Mouse (Mus musculus) embryonic facial prominence, embryonic 12.5 days (tissue): ENCODE data around the gene Chfr. TPM values are rescaled to one million over a fixed set of nuclear protein-coding genes. Genes with fewer than 3 reads are reported as not detected.
"Not testable (repeated sequence)": the region's sequence is repeated elsewhere in the genome, so short reads cannot be mapped to it uniquely, and the experiment has no call there.

Experiments used
- ATAC-seq: fragments of 200-750 bp; cut with Nextera tagmentation; 2 replicates; pipeline ENCODE4 v1.8.0; 2017; ENCODE audit not compliant: insufficient number of reproducible peaks, insufficient read depth, low FRiP score, low TSS enrichment
- H3K27ac ChIP-seq: fragments of 300-500 bp; sonication (generic); 2 replicates; pipeline ENCODE4 v1.5.1; 2016; ENCODE audit warnings: mild to moderate bottlenecking
- H3K27me3 ChIP-seq: fragments of 300-500 bp; sonication (generic); 2 replicates; pipeline ENCODE4 v1.6.1; 2016; ENCODE audit warnings: mild to moderate bottlenecking, moderate library complexity
- H3K36me3 ChIP-seq: fragments of 300-500 bp; sonication (generic); 2 replicates; pipeline ENCODE4 v1.6.1; 2016; ENCODE audit warnings: mild to moderate bottlenecking
- H3K4me1 ChIP-seq: fragments of 300-500 bp; sonication (generic); 2 replicates; pipeline ENCODE4 v1.6.1; 2016
- H3K4me2 ChIP-seq: fragments of 300-500 bp; sonication (generic); replicated peaks from 2 replicates; pipeline ENCODE4 v1.6.1; 2016; ENCODE audit warnings: mild to moderate bottlenecking, moderate library complexity
- H3K4me3 ChIP-seq: fragments of 300-500 bp; sonication (generic); 2 replicates; pipeline ENCODE4 v1.5.1; 2016; ENCODE audit warnings: mild to moderate bottlenecking
- H3K9ac ChIP-seq: fragments of 300-500 bp; sonication (generic); 2 replicates; pipeline ENCODE4 v1.6.1; 2016; ENCODE audit warnings: mild to moderate bottlenecking, moderate library complexity
- H3K9me3 ChIP-seq: fragments of 300-500 bp; sonication (generic); 2 replicates; pipeline ENCODE4 v1.6.1; 2016; ENCODE audit warnings: mild to moderate bottlenecking, moderate library complexity
- WGBS: fragments of 180-500 bp; shearing (Covaris S2); methylation state at CpG from one replicate; pipeline ENCODE4 v1.1.7; 2016; 5-methylcytosine and 5-hydroxymethylcytosine counted together
- polyA plus RNA-seq: library from polyadenylated mRNA; unstranded; fragments of >200 nt; fragmentation: Nextera tagmentation; extraction: Ambion mirVana; gene quantifications from 2 replicates; pipeline ENCODE4 v1.2.1, GENCODE M21; 2016

Gene Chfr
- polyA plus RNA-seq, 1 experiment from 2014 or later, result 39.5 TPM

DNA sequence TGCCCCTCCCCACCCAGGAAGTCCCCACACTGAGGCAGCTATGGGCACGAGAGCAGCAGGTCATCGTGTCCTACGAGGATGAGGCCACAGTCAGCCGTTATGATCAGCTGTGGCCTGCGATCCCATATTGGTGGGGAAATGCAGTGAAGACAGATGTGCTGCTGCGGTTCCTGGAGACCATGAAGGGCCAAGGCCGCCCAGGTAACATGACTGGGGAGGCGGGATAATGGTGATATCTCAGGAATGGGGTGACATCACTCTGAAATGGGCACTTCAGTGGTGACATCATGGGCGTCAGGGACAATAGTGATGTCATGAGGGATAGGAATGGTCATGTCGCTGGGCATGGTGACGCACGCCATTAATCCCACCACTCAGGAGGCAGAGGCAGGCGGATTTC lies 33.2 kb upstream of the Chfr start:
- ATAC-seq, result no peak
- H3K27me3 ChIP-seq, result 0 out of 2 replicates have a peak, but pooled peaks cover 4% of the 10 kb centered on the region
- no peak overlapping the region for H3K27ac ChIP-seq
- peaks cover 39% of the 10 kb centered on the region for H3K36me3 ChIP-seq
- H3K4me3 ChIP-seq, result no peak overlapping the region; the same call in 1 of the 2 replicates
- no peaks in the 10 kb centered on the region for H3K9me3 ChIP-seq
- H3K4me1 ChIP-seq, result peaks cover 33% of the 10 kb centered on the region
- no peak overlapping the region for H3K9ac ChIP-seq
- peak overlapping the region; percentile 72; the same call in 1 of the 2 replicates for H3K4me2 ChIP-seq
- WGBS, result 92% methylated on average over 13 of the region's 13 CpGs

DNA sequence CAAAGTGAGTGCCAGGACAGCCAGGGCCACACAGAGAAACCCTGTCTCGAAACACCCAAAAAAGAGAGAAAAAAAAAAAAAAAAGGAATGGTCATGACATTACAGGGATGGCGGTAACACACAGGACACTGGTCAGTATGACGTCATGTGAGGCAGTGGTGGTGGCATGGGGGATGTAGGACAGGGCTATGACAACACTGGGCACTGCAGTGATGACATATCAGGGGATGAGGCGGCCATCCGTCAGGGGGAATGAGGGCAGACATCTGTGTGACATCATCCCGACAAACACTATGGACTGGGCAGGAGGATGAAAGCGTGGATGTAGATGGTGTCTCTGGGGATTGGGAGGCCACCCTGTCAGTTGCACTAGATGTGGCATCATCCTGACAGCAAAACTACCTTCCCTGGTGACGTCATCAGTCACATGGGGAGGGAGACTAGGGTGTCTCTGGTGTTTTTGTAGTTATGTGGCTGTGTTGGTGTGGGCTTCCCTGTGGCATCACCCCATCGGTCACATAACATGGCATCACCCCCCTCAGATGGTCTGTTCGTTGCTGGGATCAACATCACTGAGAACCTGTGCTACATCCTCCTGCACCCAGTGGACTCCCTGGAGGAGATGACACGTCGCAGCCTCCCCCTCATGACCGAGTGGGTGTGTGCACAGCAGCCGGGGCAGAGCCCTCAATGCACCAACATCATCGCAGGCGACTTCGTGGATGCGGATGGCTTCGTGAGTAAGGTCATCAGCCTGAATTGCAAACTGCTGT lies 32.6 kb upstream of the Chfr start:
- Histone ChIP-seq H3K4me1 (peaks cover 33% of the 10 kb centered on the region), H3K4me2 (no peak overlapping the region), H3K4me3 (no peak overlapping the region), H3K9ac (no peak overlapping the region), H3K9me3 (no peaks in the 10 kb centered on the region), H3K27ac (no peak overlapping the region), H3K27me3 (0 out of 2 replicates have a peak, but pooled peaks cover 4% of the 10 kb centered on the region), H3K36me3 (peaks cover 39% of the 10 kb centered on the region)
- ATAC-seq, result no peak
- WGBS, result 97% methylated on average over 19 of the region's 19 CpGs

DNA sequence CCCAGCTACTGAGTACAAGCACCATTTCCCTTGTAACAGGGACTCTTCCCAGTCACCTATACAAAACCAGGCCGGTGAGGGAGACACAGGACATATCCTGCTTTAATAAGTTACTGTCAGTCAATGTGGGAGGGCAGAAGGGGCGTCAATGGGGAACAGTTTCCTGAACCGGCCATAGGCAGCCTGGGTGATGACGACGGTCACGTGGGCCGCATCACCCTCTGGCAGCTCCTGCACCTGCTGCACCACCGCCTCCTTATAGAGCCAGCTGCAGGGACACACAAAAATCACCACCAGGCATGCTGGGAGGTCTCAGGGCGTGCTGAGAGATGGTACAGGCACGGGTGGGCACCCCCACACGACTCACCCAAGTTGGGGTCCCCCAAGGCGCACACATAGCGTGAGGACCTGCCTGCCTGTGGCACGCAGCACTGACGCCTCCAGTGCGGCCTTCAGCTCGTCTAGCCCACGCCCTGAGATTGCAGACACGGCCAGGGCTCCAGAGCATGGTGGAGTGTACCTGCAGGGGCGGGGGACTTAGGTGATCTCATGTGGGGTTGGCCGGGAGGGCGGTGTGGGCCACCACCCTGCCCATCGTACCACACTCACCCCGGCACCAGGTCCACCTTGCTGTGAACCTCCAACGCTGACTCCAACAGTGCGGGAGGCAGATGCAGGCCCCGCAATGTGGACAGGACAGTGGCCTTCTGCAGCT lies 31.6 kb upstream of the Chfr start:
- Histone ChIP-seq H3K9ac (no peak overlapping the region), H3K4me3 (no peak overlapping the region), H3K4me1 (peaks cover 33% of the 10 kb centered on the region), H3K27me3 (0 out of 2 replicates have a peak, but pooled peaks cover 4% of the 10 kb centered on the region), H3K4me2 (no peak overlapping the region), H3K36me3 (peaks cover 39% of the 10 kb centered on the region), H3K9me3 (no peaks in the 10 kb centered on the region), H3K27ac (no peak overlapping the region)
- ATAC-seq, result no peak
- 96% methylated on average over 27 of the region's 27 CpGs for WGBS

DNA sequence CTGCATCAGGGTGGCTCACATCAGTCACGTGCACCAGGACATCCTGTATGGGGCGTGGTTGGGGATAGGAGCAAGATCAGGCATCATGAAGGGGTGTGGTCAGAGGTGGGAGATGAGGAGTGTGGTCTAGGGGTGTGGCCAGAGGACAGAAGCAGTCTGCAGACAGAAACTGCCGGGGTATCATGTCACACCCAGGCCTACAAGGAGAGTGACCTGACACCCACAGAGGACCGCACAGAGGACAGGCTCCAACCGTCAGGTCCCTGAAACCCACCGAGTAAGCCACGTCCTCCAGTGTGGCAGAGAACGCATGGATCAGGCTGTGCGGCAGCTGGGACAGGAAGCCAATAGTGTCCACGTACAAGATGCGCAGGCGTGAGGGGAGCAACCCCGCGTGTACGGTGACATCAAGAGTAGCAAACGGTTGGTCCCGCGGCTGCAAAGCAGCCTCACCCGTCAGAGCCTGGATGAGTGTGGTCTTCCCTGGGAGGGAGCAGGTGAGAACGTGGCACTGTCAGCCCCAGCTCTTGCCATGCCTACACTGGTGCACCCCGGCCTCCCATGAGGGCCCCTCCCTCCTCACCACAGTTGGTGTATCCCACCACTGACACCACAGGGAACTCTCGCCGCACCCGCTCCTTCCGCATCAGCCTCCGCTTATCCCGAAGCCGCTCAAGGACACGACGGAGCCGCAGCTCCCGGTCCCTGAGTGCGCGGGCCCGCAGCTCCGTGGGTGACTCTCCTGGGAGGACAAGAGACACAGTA lies 30.8 kb upstream of the Chfr start:
- H3K4me2 ChIP-seq, result no peak overlapping the region
- 0 out of 2 replicates have a peak, but pooled peaks cover 4% of the 10 kb centered on the region for H3K27me3 ChIP-seq
- H3K9ac ChIP-seq, result no peak overlapping the region
- H3K4me3 ChIP-seq, result no peak overlapping the region
- no peak for ATAC-seq
- peaks cover 39% of the 10 kb centered on the region for H3K36me3 ChIP-seq
- WGBS, result 95% methylated on average over 36 of the region's 36 CpGs
- no peak overlapping the region for H3K27ac ChIP-seq
- peaks cover 31% of the 10 kb centered on the region for H3K4me1 ChIP-seq
- no peaks in the 10 kb centered on the region for H3K9me3 ChIP-seq

DNA sequence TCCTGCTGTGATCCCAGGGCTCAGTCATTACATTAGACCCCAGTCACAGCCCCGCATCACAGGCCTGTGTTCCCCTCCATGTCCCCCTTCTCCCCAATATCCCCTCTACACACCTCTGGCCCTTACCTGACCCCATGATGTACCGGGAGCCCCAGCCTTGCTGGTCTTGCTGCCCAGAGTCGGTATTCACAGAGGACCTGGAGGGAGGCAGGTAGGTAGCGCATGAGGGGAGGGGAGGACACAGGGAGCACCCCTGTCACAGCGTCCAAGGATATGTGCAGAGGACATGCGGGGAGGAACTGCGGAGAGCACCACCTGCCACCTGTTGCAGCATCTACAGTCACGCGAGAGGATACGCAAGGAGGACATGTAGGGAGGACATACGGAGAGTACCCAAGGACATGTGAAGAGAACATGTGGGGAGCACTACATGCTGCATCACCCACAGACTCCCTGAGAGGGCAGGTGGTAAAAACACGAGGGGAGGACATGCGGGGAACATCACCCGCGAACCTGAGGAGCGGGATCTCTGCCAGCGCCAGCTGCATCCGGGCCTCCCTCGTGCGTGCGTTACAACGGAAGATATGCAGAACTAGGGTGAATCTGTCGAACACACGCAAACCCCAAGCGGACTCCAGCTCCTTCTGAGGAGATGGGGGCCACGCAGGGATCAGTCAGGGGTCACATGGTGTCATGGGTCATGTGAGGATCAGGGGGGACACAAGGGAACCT lies 29.3 kb upstream of the Chfr start:
- Histone ChIP-seq H3K9ac (no peak overlapping the region), H3K4me2 (peak overlapping the region; percentile 83), H3K4me1 (peaks cover 19% of the 10 kb centered on the region; the same call in 1 of the 2 replicates), H3K9me3 (no peaks in the 10 kb centered on the region), H3K4me3 (peak overlapping the region; percentile 83), H3K27ac (no peak overlapping the region), H3K27me3 (no peaks in the 10 kb centered on the region), H3K36me3 (peaks cover 39% of the 10 kb centered on the region)
- 94% methylated on average over 26 of the region's 26 CpGs for WGBS
- ATAC-seq, result no peak

DNA sequence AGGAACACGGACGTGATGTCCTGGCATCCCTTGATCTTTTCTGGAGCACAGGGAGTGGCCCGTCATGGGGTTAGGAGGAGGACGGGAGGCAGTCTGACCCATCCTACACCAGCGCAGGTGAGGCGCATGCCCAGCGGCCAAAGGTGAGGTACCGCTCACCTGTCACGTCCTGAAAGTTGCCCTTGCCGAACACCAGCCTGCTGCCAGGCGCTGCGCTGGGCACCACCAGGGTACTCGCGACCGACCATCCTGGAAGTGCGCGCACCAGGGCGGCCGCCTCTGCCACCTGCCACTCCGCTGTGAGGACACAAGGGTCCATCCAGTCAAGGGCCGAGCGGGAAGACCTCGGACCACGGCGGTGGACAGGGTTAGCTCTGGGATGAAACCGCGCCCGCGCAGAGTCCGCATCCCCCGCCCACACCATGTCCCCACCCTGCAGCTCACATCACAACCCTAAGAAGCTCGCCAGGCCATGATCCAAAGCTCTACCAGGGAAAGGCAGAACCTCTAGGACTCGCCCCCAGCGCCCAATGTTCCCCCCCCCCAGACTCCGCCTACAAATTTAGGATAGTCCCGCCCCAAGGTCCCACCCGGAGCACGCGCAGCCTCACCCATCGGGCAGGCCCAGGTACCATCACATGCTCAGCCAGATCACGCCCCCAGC lies 28.6 kb upstream of the Chfr start:
- Histone ChIP-seq H3K27ac (peak overlapping the region; percentile 98), H3K9ac (peak overlapping the region; percentile 83), H3K9me3 (no peaks in the 10 kb centered on the region), H3K4me3 (peak overlapping the region; percentile 83), H3K36me3 (peaks cover 39% of the 10 kb centered on the region), H3K27me3 (no peaks in the 10 kb centered on the region), H3K4me1 (peaks cover 12% of the 10 kb centered on the region; the same call in 1 of the 2 replicates), H3K4me2 (peak overlapping the region; percentile 83)
- 13% methylated on average over 41 of the region's 41 CpGs for WGBS
- ATAC-seq, result peak; percentile 16

DNA sequence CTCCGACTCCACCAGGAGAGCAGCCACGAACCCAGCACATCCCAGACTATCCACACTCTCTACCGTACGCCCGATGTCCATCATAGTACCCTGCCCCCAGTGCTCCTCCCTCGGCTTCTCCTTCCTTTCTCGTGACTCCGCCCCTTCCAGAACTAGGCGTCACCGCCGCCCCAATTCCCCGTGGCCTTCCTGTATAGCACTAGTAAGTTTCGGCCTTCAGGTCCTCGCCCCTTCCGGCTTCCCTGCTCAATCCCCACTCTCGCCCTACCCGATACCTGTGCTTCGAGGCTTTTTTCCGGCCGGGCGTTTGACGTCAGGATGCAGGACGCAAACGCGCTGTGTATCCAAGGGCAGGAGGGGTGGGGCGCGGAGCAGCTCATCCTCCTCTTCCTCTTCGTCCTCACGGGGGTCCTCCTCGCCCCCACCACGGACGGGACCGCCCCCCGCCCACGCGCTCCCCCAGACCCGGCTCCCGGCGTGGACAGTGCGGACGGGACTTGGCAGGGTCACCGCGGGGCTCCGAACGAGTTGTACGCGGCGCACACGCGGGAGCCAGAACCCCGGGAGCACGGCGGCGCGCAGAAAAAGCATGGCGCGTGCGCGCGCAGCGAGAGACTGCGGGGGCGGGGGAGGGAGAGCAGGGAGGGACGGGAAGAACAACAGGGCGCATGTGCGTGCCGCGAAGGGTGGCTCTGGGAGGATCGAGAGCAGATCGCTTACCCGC lies 27.9 kb upstream of the Chfr start, which contains the start of gene Gtpbp6:
Gtpbp6 (minus strand) TSS at position 617 of the 724 bp plus-strand sequence.
- Histone ChIP-seq H3K36me3 (peaks cover 44% of the 10 kb centered on the region), H3K4me1 (0 out of 2 replicates have a peak, but pooled peaks cover 11% of the 10 kb centered on the region)
- under 1% methylated on average over 71 of the region's 71 CpGs for WGBS

DNA sequence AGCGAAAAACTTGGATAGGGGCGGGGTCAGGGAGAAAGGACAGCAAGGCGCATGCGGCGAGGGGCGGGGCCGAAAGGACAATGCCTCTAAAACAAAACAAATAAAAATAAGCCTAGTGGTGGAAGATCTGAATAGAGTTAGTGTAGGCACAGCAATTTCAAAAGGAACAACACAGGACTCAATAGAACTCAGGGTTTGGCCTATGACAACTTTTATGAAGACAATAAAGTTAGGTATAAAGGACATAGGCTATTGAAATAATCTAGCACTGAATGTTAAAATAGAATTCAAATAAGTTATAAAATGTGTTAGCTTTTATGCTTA lies 27.4 kb upstream of the Chfr start:
- H3K9ac ChIP-seq, result no peak overlapping the region
- WGBS, result 0% methylated on average over 6 of the region's 7 CpGs
- peaks cover 43% of the 10 kb centered on the region for H3K36me3 ChIP-seq

More for the DNA sequence above, 27.9 kb upstream of the Chfr start, which contains the start of gene Gtpbp6:
- Histone ChIP-seq H3K9ac (peak within 1 kb of the TSS; percentile 83), H3K4me2 (peak within 1 kb of the TSS; percentile 83), H3K27ac (peak within 1 kb of the TSS; percentile 98), H3K9me3 (no peaks in the 10 kb centered on the region), H3K27me3 (no peaks in the 10 kb centered on the region), H3K4me3 (peak within 1 kb of the TSS; percentile 83)
- peak; percentile 79 for ATAC-seq

DNA sequence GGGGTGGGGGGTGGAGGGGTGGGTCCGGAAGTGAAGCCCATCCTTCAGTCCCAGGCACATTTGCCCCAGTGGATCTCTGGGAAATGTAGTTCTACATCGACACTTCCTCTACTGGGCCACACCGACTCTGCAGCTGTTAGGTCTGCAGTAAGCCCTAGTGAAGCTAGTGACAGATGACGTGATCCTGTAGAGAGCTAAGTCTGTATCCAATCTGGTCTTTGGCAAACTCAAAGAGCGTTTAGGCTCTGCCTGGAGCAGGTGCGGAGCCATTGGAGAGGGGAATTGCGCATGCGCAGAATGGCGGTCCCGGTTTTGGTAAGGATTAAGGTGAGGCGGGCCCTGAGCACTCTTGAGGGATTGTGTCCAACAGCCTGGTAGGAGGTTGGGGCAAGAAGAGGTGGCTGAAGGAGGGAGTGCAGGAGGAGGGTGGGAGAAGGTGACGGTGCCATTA lies 25.6 kb upstream of the Chfr start, which contains the start of gene Zfp605:
Zfp605 (plus strand) TSS at position 102 of the 451 bp plus-strand sequence.
- peak within 1 kb of the TSS; percentile 76 for H3K27ac ChIP-seq
- H3K4me3 ChIP-seq, result peak within 1 kb of the TSS; percentile 60
- H3K27me3 ChIP-seq, result no peaks in the 10 kb centered on the region
- WGBS, result 2% methylated on average over 12 of the region's 12 CpGs
- peaks cover 26% of the 10 kb centered on the region for H3K36me3 ChIP-seq
- 0 out of 2 replicates have a peak, but pooled peaks cover 11% of the 10 kb centered on the region for H3K4me1 ChIP-seq
- ATAC-seq, result peak; percentile 36
- H3K9ac ChIP-seq, result peak within 1 kb of the TSS; percentile 47
- peak within 1 kb of the TSS; percentile 70 for H3K4me2 ChIP-seq
- no peaks in the 10 kb centered on the region for H3K9me3 ChIP-seq

More for the DNA sequence above, 27.4 kb upstream of the Chfr start:
- peak overlapping the region; percentile 98 for H3K27ac ChIP-seq
- no peaks in the 10 kb centered on the region for H3K27me3 ChIP-seq
- peak overlapping the region; percentile 83 for H3K4me3 ChIP-seq
- peak overlapping the region; percentile 83 for H3K4me2 ChIP-seq
- ATAC-seq, result no peak
- H3K4me1 ChIP-seq, result 0 out of 2 replicates have a peak, but pooled peaks cover 11% of the 10 kb centered on the region
- no peaks in the 10 kb centered on the region for H3K9me3 ChIP-seq

DNA sequence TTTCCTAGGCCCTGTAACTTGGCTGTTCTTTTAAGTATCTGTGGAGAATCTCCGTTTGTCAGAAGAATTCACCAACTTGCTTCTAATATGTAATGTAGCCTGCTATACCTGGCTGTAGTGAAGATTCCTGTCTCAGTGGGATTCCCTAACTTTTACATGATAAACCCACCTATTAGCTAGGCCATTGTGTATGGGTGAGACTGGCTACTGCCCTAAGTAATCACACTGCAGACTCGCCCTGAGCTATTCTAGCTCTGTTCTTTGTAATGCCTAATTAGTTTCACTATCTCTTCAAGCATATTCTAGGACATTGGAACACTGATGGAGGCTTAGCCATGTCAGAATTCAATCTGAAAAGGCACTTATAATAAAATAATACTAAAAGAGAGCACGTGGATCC lies 13.3 kb upstream of the Chfr start:
- not testable (repeated sequence) for H3K4me2 ChIP-seq, H3K4me1 ChIP-seq, ATAC-seq, H3K27me3 ChIP-seq, H3K4me3 ChIP-seq, H3K9ac ChIP-seq, H3K9me3 ChIP-seq, H3K27ac ChIP-seq
- 84% methylated on average over 3 of the region's 3 CpGs for WGBS
- H3K36me3 ChIP-seq, result peaks cover 38% of the 10 kb centered on the region
